Mouse (Mus musculus) urinary bladder, postnatal 14 days (tissue): ENCODE measurements at regions not wholly inside any gene's neighbourhood (a gene's known extent, or its start where the extent isn't known, plus 50 kb on each side); places are given as distances from the start of the nearest gene placed in this dataset.

ENCODE experiments used
- DNase-seq: peaks from one replicate; pipeline ENCODE4 v3.0.0; 2021; ENCODE audit warnings: low spot score

- no peak for DNase-seq
Observed at GRCm38 (mm10) chr11:26881635-26882034, 287.8 kb upstream of the Vrk2 start.
